Mouse (Mus musculus): ENCODE results near the gene 1700019D03Rik.

- TF ChIP-seq CTCF (IDR thresholded peaks at IDR 0.05) (no peak), EP300 (IDR thresholded peaks at IDR 0.05; ENCODE audit: insufficient read depth, low read depth, low read length) (no peak)
Measured at GRCm38 (mm10) chr1:52884208-52884607, 135.8 kb downstream of the 1700019D03Rik start.

Measured in heart, adult 2 months (tissue).